Mouse (Mus musculus) forebrain, embryonic 11.5 days (tissue): Measurements from ENCODE around the gene Brms1. TPM values are rescaled to one million over a fixed set of nuclear protein-coding genes. Genes with fewer than 3 reads are reported as not detected.
A peak's percentile ranks its signal among the peaks of the same experiment; 100 is the strongest.
"Not testable (repeated sequence)": the region's sequence is repeated elsewhere in the genome, so short reads cannot be mapped to it uniquely, and the experiment has no call there.

ENCODE experiments used
- ATAC-seq: fragments of 200-750 bp; cut with Nextera tagmentation; replicated peaks from 2 replicates; pipeline ENCODE4 v1.8.0; 2017; ENCODE audit warnings: moderate TSS enrichment; ENCODE audit not compliant: low FRiP score
- DNase-seq: peaks from one replicate; pipeline ENCODE4 v3.0.0-alpha.2; 2017; ENCODE audit warnings: low spot score
- H3K27ac ChIP-seq: fragments of 300-500 bp; sonication (generic); 2 replicates; pipeline ENCODE4 v1.5.1; 2014; ENCODE audit warnings: low read depth, low read length
- H3K27me3 ChIP-seq: fragments of 300-500 bp; sonication (generic); 2 replicates; pipeline ENCODE4 v1.6.1; 2014; ENCODE audit warnings: mild to moderate bottlenecking, low read length, mixed read lengths; ENCODE audit not compliant: control insufficient read depth, insufficient read depth
- H3K36me3 ChIP-seq: fragments of 300-500 bp; sonication (generic); 2 replicates; pipeline ENCODE4 v1.6.1; 2014; ENCODE audit warnings: mild to moderate bottlenecking, low read length, moderate library complexity, mixed read lengths; ENCODE audit not compliant: control insufficient read depth, insufficient read depth
- H3K4me1 ChIP-seq: fragments of 300-500 bp; sonication (generic); replicated peaks from 2 replicates; pipeline ENCODE4 v1.6.1; 2014; ENCODE audit warnings: low read length, mixed read lengths; ENCODE audit not compliant: control insufficient read depth, insufficient read depth
- H3K4me2 ChIP-seq: fragments of 300-500 bp; sonication (generic); 2 replicates; pipeline ENCODE4 v1.6.1; 2014; ENCODE audit warnings: low read depth, mild to moderate bottlenecking, low read length, moderate library complexity, mixed read lengths; ENCODE audit not compliant: severe bottlenecking
- H3K4me3 ChIP-seq: fragments of 300-500 bp; sonication (generic); 2 replicates; pipeline ENCODE4 v1.5.1; 2014; ENCODE audit warnings: low read depth, low read length
- H3K9ac ChIP-seq: fragments of 300-500 bp; sonication (generic); 2 replicates; pipeline ENCODE4 v1.6.1; 2014; ENCODE audit warnings: low read length
- H3K9me3 ChIP-seq: fragments of 300-500 bp; sonication (generic); 2 replicates; pipeline ENCODE4 v1.6.1; 2016; ENCODE audit warnings: low read length, mixed read lengths; ENCODE audit not compliant: control insufficient read depth
- whole genome bisulfite sequencing: fragments of 180-500 bp; shearing (Covaris S2); extraction: QIAGEN DNeasy Blood & Tissue Kit; methylation state at CpG from one replicate; pipeline ENCODE4 v1.1.7; 2014; 5-methylcytosine and 5-hydroxymethylcytosine counted together
- polyA plus RNA-seq: library from polyadenylated mRNA; unstranded; fragments of >200 nt; fragmentation: Nextera tagmentation; extraction: Ambion mirVana; gene quantifications from 2 replicates; pipeline ENCODE4 v1.2.1, GENCODE M21; 2014

The Brms1 gene
- polyA plus RNA-seq, 1 experiment from 2014 or later, result 62.6 TPM

GRCm38 (mm10) chr19:5085145-5085863 lies 44.1 kb downstream of the Brms1 start, which contains the start of gene Tmem151a:
Tmem151a (minus strand) TSS chr19:5085531.
- Histone ChIP-seq H3K4me1 (peaks cover 18% of the 10 kb centered on the region), H3K27me3 (peaks cover 49% of the 10 kb centered on the region), H3K9me3 (no peaks in the 10 kb centered on the region), H3K27ac (no peak within 1 kb of the TSS), H3K4me3 (peak within 1 kb of the TSS; percentile 38), H3K36me3 (no peaks in the 10 kb centered on the region), H3K9ac (peak within 1 kb of the TSS; percentile 29), H3K4me2 (peak within 1 kb of the TSS; percentile 86)
- WGBS, result under 1% methylated on average over 69 of the region's 69 CpGs
- DNase-seq, result no peak
- no peak for ATAC-seq

GRCm38 (mm10) chr19:5086533-5086932 lies 45.4 kb downstream of the Brms1 start:
- not testable (repeated sequence) for ATAC-seq, H3K4me2 ChIP-seq, H3K27ac ChIP-seq, DNase-seq, H3K4me3 ChIP-seq, H3K9ac ChIP-seq, H3K36me3 ChIP-seq, H3K9me3 ChIP-seq
- Histone ChIP-seq H3K4me1 (peaks cover 18% of the 10 kb centered on the region), H3K27me3 (peaks cover 47% of the 10 kb centered on the region)
- 54% methylated on average over 4 of the region's 4 CpGs for WGBS

- Histone ChIP-seq H3K4me2 (peak within 1 kb of the TSS; percentile 84), H3K27me3 (peaks cover 33% of the 10 kb centered on the region), H3K4me1 (peaks cover 20% of the 10 kb centered on the region), H3K9ac (peak within 1 kb of the TSS; percentile 69), H3K27ac (peak within 1 kb of the TSS; percentile 58; the same call in 1 of the 2 replicates), H3K9me3 (no peaks in the 10 kb centered on the region), H3K36me3 (no peaks in the 10 kb centered on the region), H3K4me3 (peak within 1 kb of the TSS; percentile 82)
- ATAC-seq (peak; percentile 90), DNase-seq (peak; percentile 95)
- under 1% methylated on average over 58 of the region's 58 CpGs for WGBS
These were observed 47.0 kb downstream of the Brms1 start, which contains the start of gene Yif1a for GRCm38 (mm10) chr19:5087884-5088728. Yif1a (plus strand) TSS chr19:5088538.

- Histone ChIP-seq H3K27ac (no peak overlapping the region), H3K9ac (no peak overlapping the region; the same call in 1 of the 2 replicates)
- WGBS, result 91% methylated on average over 4 of the region's 4 CpGs
These were observed 48.2 kb downstream of the Brms1 start for GRCm38 (mm10) chr19:5089324-5089723.

GRCm38 (mm10) chr19:5092083-5092482 lies 50.9 kb downstream of the Brms1 start:
- no peak overlapping the region for H3K4me3 ChIP-seq
- H3K4me2 ChIP-seq, result no peak overlapping the region
- DNase-seq, result no peak
- no peaks in the 10 kb centered on the region for H3K36me3 ChIP-seq
- WGBS, result 89% methylated on average over 10 of the region's 10 CpGs
- ATAC-seq, result no peak
- H3K9ac ChIP-seq, result no peak overlapping the region
- H3K27me3 ChIP-seq, result no peaks in the 10 kb centered on the region
- H3K27ac ChIP-seq, result no peak overlapping the region
- no peaks in the 10 kb centered on the region for H3K9me3 ChIP-seq
- peaks cover 33% of the 10 kb centered on the region for H3K4me1 ChIP-seq

More at GRCm38 (mm10) chr19:5089324-5089723, 48.2 kb downstream of the Brms1 start:
- H3K36me3 ChIP-seq, result no peaks in the 10 kb centered on the region
- no peaks in the 10 kb centered on the region for H3K9me3 ChIP-seq
- peaks cover 22% of the 10 kb centered on the region for H3K4me1 ChIP-seq
- peaks cover 20% of the 10 kb centered on the region for H3K27me3 ChIP-seq
- no peak for ATAC-seq
- peak overlapping the region; percentile 84 for H3K4me2 ChIP-seq
- peak overlapping the region; percentile 82 for H3K4me3 ChIP-seq
- DNase-seq, result no peak

- Histone ChIP-seq H3K4me1 (peaks cover 29% of the 10 kb centered on the region), H3K36me3 (no peaks in the 10 kb centered on the region), H3K9me3 (no peaks in the 10 kb centered on the region), H3K4me3 (peak overlapping the region; percentile 18; the same call in 1 of the 2 replicates), H3K27ac (no peak overlapping the region), H3K4me2 (peak overlapping the region; percentile 46; the same call in 1 of the 2 replicates), H3K9ac (no peak overlapping the region; the same call in 1 of the 2 replicates), H3K27me3 (no peaks in the 10 kb centered on the region)
- DNase-seq, result no peak
- peak; percentile 7 for ATAC-seq
- 72% methylated on average over 12 of the region's 12 CpGs for WGBS
These were observed 52.5 kb downstream of the Brms1 start for GRCm38 (mm10) chr19:5093481-5094242.

GRCm38 (mm10) chr19:5094243-5094632 lies 53.1 kb downstream of the Brms1 start:
- peak; percentile 76 for ATAC-seq
- Histone ChIP-seq H3K27me3 (no peaks in the 10 kb centered on the region), H3K27ac (0 out of 2 replicates have a peak overlapping the region, but pooled peaks have one; percentile 15), H3K4me1 (peaks cover 25% of the 10 kb centered on the region), H3K9ac (peak overlapping the region; percentile 6; the same call in 1 of the 2 replicates), H3K9me3 (no peaks in the 10 kb centered on the region), H3K36me3 (no peaks in the 10 kb centered on the region), H3K4me3 (peak overlapping the region; percentile 18), H3K4me2 (peak overlapping the region; percentile 46)
- WGBS, result 1% methylated on average over 21 of the region's 21 CpGs
- peak; percentile 99 for DNase-seq
